Mouse (Mus musculus) kidney, adult 18-20 months (tissue): ENCODE results near the gene Ptrhd1.
"Not testable (repeated sequence)": the region's sequence is repeated elsewhere in the genome, so short reads cannot be mapped to it uniquely, and the experiment has no call there.

Experiments
- DNase-seq: peaks from one replicate; pipeline ENCODE4 v3.0.0; 2021

The Ptrhd1 gene

GRCm38 (mm10) chr12:4233572-4234508, at the start of gene Ptrhd1, which contains the start of gene Cenpo:
TSS of gene Ptrhd1 (plus strand) at chr12:4234027.
TSS of gene Cenpo (minus strand) at chr12:4234294.
- peak; percentile 99 for DNase-seq

GRCm38 (mm10) chr12:4184648-4185047, 49.2 kb upstream of the Ptrhd1 start:
- DNase-seq = no peak

GRCm38 (mm10) chr12:4188171-4189059, 45.4 kb upstream of the Ptrhd1 start:
- no peak for DNase-seq

- DNase-seq = no peak
Observed at GRCm38 (mm10) chr12:4189060-4189447, 44.8 kb upstream of the Ptrhd1 start.

- DNase-seq = peak; percentile 16
Observed at GRCm38 (mm10) chr12:4192514-4192913, 41.3 kb upstream of the Ptrhd1 start.

GRCm38 (mm10) chr12:4193025-4193740, 40.6 kb upstream of the Ptrhd1 start:
- no peak for DNase-seq

- DNase-seq = no peak
Observed at GRCm38 (mm10) chr12:4194643-4195042, 39.2 kb upstream of the Ptrhd1 start.

- no peak for DNase-seq
Observed at GRCm38 (mm10) chr12:4198702-4199101, 35.1 kb upstream of the Ptrhd1 start.

GRCm38 (mm10) chr12:4199271-4199670, 34.6 kb upstream of the Ptrhd1 start:
- DNase-seq = no peak

- DNase-seq = no peak
Observed at GRCm38 (mm10) chr12:4201454-4202200, 32.2 kb upstream of the Ptrhd1 start.

GRCm38 (mm10) chr12:4202206-4202605, 31.6 kb upstream of the Ptrhd1 start:
- DNase-seq = no peak

GRCm38 (mm10) chr12:4206106-4206505, 27.7 kb upstream of the Ptrhd1 start:
- no peak for DNase-seq

GRCm38 (mm10) chr12:4208405-4209133, 25.3 kb upstream of the Ptrhd1 start:
- peak; percentile 64 for DNase-seq

GRCm38 (mm10) chr12:4209196-4209595, 24.6 kb upstream of the Ptrhd1 start:
- DNase-seq = no peak

- no peak for DNase-seq
Observed at GRCm38 (mm10) chr12:4211174-4211573, 22.7 kb upstream of the Ptrhd1 start.

GRCm38 (mm10) chr12:4212908-4213307, 20.9 kb upstream of the Ptrhd1 start:
- DNase-seq = no peak

GRCm38 (mm10) chr12:4230156-4230555, 3.7 kb upstream of the Ptrhd1 start:
- no peak for DNase-seq

- DNase-seq = no peak
Observed at GRCm38 (mm10) chr12:4232777-4233176, 1.1 kb upstream of the Ptrhd1 start.

GRCm38 (mm10) chr12:4237481-4237880, 3.7 kb downstream of the Ptrhd1 start:
- DNase-seq = no peak

GRCm38 (mm10) chr12:4240281-4240680, 6.5 kb downstream of the Ptrhd1 start:
- DNase-seq = not testable (repeated sequence)

- DNase-seq = no peak
Observed at GRCm38 (mm10) chr12:4243805-4244204, 10.0 kb downstream of the Ptrhd1 start.
